Mouse (Mus musculus) layer of hippocampus, adult 11-12 months (tissue): ENCODE data around the gene Ccdc86.

Experiments used
- DNase-seq: peaks from one replicate; pipeline ENCODE4 v3.0.0; 2022; ENCODE audit warnings: low spot score

The Ccdc86 gene

DNA sequence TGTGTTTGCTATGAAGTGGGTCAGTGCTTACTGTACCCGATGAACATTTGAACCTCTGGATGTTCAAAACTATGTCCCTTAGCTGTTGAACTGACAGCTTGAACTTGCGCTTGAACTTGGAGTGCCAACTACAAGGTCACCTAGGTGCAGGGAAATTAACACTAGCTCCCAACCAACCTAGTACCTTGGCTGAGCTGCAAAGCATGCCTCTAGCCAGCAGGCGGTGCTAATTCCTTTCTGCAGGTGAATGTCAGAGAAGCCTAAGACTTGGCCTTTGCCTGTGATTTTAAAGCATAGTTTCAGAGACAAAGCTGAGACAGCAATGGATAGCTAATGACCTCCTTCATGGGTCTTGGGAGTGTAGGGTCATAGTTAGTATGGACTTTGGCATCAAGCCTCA lies 41.2 kb downstream of the Ccdc86 start:
- peak; percentile 68 for DNase-seq

- no peak for DNase-seq
Measured at GRCm38 (mm10) chr19:10905728-10906000, 43.4 kb downstream of the Ccdc86 start.

DNA sequence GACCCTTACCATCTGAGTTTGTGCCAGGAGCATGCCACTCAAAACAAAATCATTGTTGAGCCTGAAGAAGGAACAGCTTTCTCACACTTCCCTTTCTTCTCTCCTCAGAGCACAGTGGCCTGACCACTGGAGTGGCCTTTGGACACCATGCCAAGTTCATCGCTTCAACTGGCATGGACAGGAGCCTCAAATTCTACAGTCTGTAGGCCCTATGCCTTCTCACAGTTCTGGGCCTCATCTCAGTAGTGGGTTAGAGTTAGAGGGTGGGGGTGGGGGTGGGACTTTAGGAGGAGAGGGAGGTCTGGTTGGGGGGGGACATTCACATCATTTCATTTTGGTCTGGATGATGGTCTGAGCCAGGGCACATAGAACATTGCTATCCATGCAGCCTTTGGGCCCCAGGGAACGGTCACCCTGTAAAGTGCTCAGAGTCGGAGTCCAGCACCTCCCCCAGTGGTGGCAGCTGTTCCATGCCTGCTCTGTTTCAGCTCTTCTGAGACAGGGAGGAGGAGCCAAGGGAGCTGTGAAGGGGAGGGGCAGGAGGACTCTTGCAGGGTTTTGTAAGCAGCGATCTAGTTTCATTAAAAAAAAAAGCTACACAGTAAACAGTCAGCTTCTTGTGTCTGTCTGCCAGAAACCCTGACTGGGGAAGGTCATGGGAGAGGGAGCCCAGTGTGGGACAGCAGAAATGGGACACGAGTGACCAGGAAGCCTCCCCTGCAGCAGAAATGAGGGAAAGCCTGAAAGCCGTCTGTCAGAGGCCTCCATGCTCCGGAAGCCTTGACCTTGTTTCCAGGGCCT lies 43.9 kb downstream of the Ccdc86 start:
- DNase-seq, result peak; percentile 75

DNA sequence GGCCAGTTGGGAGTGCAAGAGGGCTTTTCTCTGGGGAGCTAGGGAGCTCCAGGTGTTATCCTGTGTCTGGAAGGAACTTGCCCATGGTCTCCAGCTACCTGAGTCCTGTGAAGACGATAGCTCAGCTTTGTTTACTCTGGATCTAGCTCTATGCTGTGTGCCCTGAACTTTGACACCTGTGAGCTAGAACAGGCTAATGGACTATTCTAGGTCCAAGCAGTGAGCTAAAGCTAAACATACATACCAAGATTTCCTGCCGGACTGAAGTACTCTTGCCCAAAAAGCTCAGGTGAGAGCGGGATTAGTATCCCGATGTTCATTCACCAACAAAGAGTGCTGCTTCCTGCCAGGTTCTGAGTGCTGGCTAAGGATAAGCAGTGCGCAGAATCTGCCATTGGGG lies 44.6 kb downstream of the Ccdc86 start:
- no peak for DNase-seq

GRCm38 (mm10) chr19:10901046-10901445 lies 48.0 kb downstream of the Ccdc86 start:
- DNase-seq, result no peak

GRCm38 (mm10) chr19:10900315-10900714 lies 48.8 kb downstream of the Ccdc86 start:
- no peak for DNase-seq

DNA sequence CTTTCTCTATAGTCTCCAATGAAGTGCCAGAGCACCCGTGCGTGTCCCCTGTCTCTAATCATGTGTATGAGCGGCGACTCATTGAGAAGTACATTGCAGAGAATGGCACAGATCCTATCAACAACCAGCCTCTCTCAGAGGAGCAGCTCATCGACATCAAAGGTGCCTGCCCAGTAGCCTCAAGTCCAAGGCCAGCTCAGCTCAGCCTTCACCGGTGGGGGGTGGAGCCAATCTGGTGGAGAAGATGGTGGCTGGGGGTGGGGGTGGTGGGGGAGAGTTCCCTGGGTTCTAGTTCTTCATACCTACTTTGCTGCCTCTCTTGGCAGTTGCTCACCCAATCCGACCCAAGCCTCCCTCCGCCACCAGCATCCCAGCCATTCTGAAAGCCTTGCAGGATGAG lies 51.6 kb downstream of the Ccdc86 start:
- no peak for DNase-seq

DNA sequence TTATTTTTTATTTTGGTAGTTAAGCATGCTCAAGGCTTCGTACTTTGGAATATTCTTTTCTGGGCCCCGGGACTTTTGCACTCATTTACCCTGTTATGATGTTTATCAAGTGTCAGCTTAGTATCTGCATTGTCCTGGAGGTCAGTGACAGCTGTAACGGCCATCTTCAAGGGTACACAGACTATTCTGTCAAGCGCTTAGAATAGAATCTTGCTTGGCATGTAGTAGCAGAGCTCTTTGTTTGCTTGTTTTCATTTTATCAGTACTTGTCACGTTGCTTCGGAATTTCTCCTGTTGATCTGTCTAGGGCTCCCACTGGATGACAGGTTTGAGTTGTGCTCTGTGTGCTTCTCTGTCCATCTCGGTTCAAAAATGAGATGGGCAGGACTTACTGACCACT lies 52.2 kb downstream of the Ccdc86 start:
- DNase-seq, result no peak

- no peak for DNase-seq
Measured at GRCm38 (mm10) chr19:10895708-10896107, 53.4 kb downstream of the Ccdc86 start.

- peak; percentile 98 for DNase-seq
Measured at GRCm38 (mm10) chr19:10895016-10895528, 54.0 kb downstream of the Ccdc86 start, which contains the start of gene Prpf19. Gene Prpf19 (plus strand): TSS chr19:10895231.

- no peak for DNase-seq
Measured at GRCm38 (mm10) chr19:10892201-10892600, 56.9 kb downstream of the Ccdc86 start.
